Mouse (Mus musculus) embryo, embryonic 11 days (tissue): Measurements from ENCODE around the gene Dgke.
A peak's percentile ranks its signal among the peaks of the same experiment; 100 is the strongest.
"Not testable (repeated sequence)": the region's sequence is repeated elsewhere in the genome, so short reads cannot be mapped to it uniquely, and the experiment has no call there.

Experiments used
- DNase-seq: peaks from one replicate; pipeline ENCODE4 v3.0.0-alpha.2; 2015

Gene Dgke

GRCm38 (mm10) chr11:89066750-89067149, at the start of gene Dgke:
Gene Dgke, minus strand, starts transcription at chr11:89066850.
- DNase-seq = no peak

- DNase-seq = no peak
Measured at GRCm38 (mm10) chr11:89107180-89107807, 40.6 kb upstream of the Dgke start.

GRCm38 (mm10) chr11:89105823-89106222, 39.2 kb upstream of the Dgke start:
- DNase-seq = no peak

GRCm38 (mm10) chr11:89105211-89105610, 38.6 kb upstream of the Dgke start:
- DNase-seq = no peak

GRCm38 (mm10) chr11:89103166-89103565, 36.5 kb upstream of the Dgke start:
- DNase-seq = no peak

GRCm38 (mm10) chr11:89100826-89101321, 34.2 kb upstream of the Dgke start:
- DNase-seq = peak; percentile 35

- DNase-seq = peak; percentile 85
Measured at GRCm38 (mm10) chr11:89100403-89100802, 33.8 kb upstream of the Dgke start.

- no peak for DNase-seq
Measured at GRCm38 (mm10) chr11:89098930-89099329, 32.3 kb upstream of the Dgke start.

GRCm38 (mm10) chr11:89098083-89098835, 31.6 kb upstream of the Dgke start:
- no peak for DNase-seq

- DNase-seq = not testable (repeated sequence)
Measured at GRCm38 (mm10) chr11:89097292-89097691, 30.6 kb upstream of the Dgke start.

GRCm38 (mm10) chr11:89095306-89095705, 28.7 kb upstream of the Dgke start:
- DNase-seq = no peak

- DNase-seq = no peak
Measured at GRCm38 (mm10) chr11:89092714-89093113, 26.1 kb upstream of the Dgke start.

- not testable (repeated sequence) for DNase-seq
Measured at GRCm38 (mm10) chr11:89090359-89090758, 23.7 kb upstream of the Dgke start.

- no peak for DNase-seq
Measured at GRCm38 (mm10) chr11:89088754-89089153, 22.1 kb upstream of the Dgke start.

GRCm38 (mm10) chr11:89086208-89086809, 19.7 kb upstream of the Dgke start:
- DNase-seq = no peak

- peak; percentile 75 for DNase-seq
Measured at GRCm38 (mm10) chr11:89084601-89085000, 18.0 kb upstream of the Dgke start.

GRCm38 (mm10) chr11:89082691-89083090, 16.0 kb upstream of the Dgke start:
- DNase-seq = not testable (repeated sequence)

- not testable (repeated sequence) for DNase-seq
Measured at GRCm38 (mm10) chr11:89081906-89082305, 15.3 kb upstream of the Dgke start.

- no peak for DNase-seq
Measured at GRCm38 (mm10) chr11:89078996-89079680, 12.5 kb upstream of the Dgke start.

- DNase-seq = no peak
Measured at GRCm38 (mm10) chr11:89078305-89078704, 11.7 kb upstream of the Dgke start.

GRCm38 (mm10) chr11:89077601-89078000, 11.0 kb upstream of the Dgke start:
- DNase-seq = no peak

GRCm38 (mm10) chr11:89076370-89076821, 9.7 kb upstream of the Dgke start:
- no peak for DNase-seq

- no peak for DNase-seq
Measured at GRCm38 (mm10) chr11:89074783-89075413, 8.2 kb upstream of the Dgke start.
